Comparison of ENCODE assay signal across 8 mouse cellular contexts in genomic region chr19:16780790-16781384, GRCm38 (mm10). TPM values are rescaled to one million over a fixed set of nuclear protein-coding genes. Genes with fewer than 3 reads are reported as not detected.
DNase-seq lines count a peak whose midpoint lies in the region; ATAC-seq and TF ChIP-seq lines count a peak whose summit lies in the region.

Vps13a (minus strand) TSS chr19:16780933.

- ATAC-seq in embryonic facial prominence, embryonic 13.5 days (ENCODE audit: insufficient number of reproducible peaks, insufficient read depth, low FRiP score, low TSS enrichment, low read depth), result peak; percentile 97
- ATAC-seq in limb, embryonic 14.5 days (ENCODE audit: low FRiP score, low read depth), result peak; percentile 98
- ATAC-seq in midbrain, postnatal 0 days (ENCODE audit: low FRiP score), result peak; percentile 99

- peak; percentile 95 for DNase-seq in 3134 (ENCODE audit: extremely low read depth, insufficient read length, low spot score)
- peak; percentile 94 to 97 for DNase-seq in adrenal gland, postnatal 36 days
- DNase-seq in heart, adult 8-10 months (ENCODE audit: low spot score), result peak; percentile 89
- peak; percentile 95 for DNase-seq in kidney, adult 9 months
- peak; percentile 97 for DNase-seq in limb, embryonic 14.5 days (ENCODE audit: low spot score)
- peak; percentile 93 for DNase-seq in midbrain, postnatal 0 days (ENCODE audit: low spot score)
- peak; percentile 87 to 88 for DNase-seq in spleen, postnatal 14 days (ENCODE audit: low spot score in 2 of 2)

- peaks cover 19% of the 10 kb centered on the region for H3K27me3 ChIP-seq in embryonic facial prominence, embryonic 13.5 days
- H3K27me3 ChIP-seq in limb, embryonic 14.5 days (ENCODE audit: control insufficient read depth, insufficient read depth, low read length), result peaks cover 13% of the 10 kb centered on the region; the same call in 1 of the 2 replicates
- H3K27me3 ChIP-seq in midbrain, postnatal 0 days (ENCODE audit: insufficient read depth, low read length), result peaks cover 16% of the 10 kb centered on the region; the same call in 1 of the 2 replicates

- H3K9ac ChIP-seq in embryonic facial prominence, embryonic 13.5 days, result peak within 1 kb of the TSS; percentile 73
- peak within 1 kb of the TSS; percentile 61 for H3K9ac ChIP-seq in limb, embryonic 14.5 days (ENCODE audit: low read depth, low read length, severe bottlenecking)
- peak within 1 kb of the TSS; percentile 63 for H3K9ac ChIP-seq in midbrain, postnatal 0 days (replicated peaks; ENCODE audit: low read length, poor library complexity, severe bottlenecking)

- no peak for TF ChIP-seq POLR2A in limb, embryonic 14.5 days (IDR thresholded peaks at IDR 0.05; ENCODE audit: borderline replicate concordance, extremely low read depth, insufficient read depth, insufficient read length)

- no peaks in the 10 kb centered on the region for H3K36me3 ChIP-seq in embryonic facial prominence, embryonic 13.5 days
- no peaks in the 10 kb centered on the region for H3K36me3 ChIP-seq in limb, embryonic 14.5 days (ENCODE audit: control insufficient read depth, insufficient read depth, low read length)
- H3K36me3 ChIP-seq in midbrain, postnatal 0 days (ENCODE audit: insufficient read depth, low read length), result no peaks in the 10 kb centered on the region

- TF ChIP-seq CTCF in midbrain, postnatal 0 days (IDR thresholded peaks at IDR 0.05), result 0 out of 2 replicates have a peak, but pooled peaks have one; percentile 1

- peaks cover 5% of the 10 kb centered on the region for H3K4me1 ChIP-seq in embryonic facial prominence, embryonic 13.5 days
- H3K4me1 ChIP-seq in limb, embryonic 14.5 days (ENCODE audit: control insufficient read depth, insufficient read depth, low read length), result no peaks in the 10 kb centered on the region
- no peaks in the 10 kb centered on the region for H3K4me1 ChIP-seq in midbrain, postnatal 0 days (ENCODE audit: insufficient read depth, low read length)

- H3K27ac ChIP-seq in embryonic facial prominence, embryonic 13.5 days, result no peak within 1 kb of the TSS
- no peak within 1 kb of the TSS for H3K27ac ChIP-seq in limb, embryonic 14.5 days (replicated peaks; ENCODE audit: low read depth, low read length)
- no peak within 1 kb of the TSS for H3K27ac ChIP-seq in midbrain, postnatal 0 days (ENCODE audit: low read depth, low read length)

- no peaks in the 10 kb centered on the region for H3K9me3 ChIP-seq in embryonic facial prominence, embryonic 13.5 days
- no peaks in the 10 kb centered on the region for H3K9me3 ChIP-seq in limb, embryonic 14.5 days (ENCODE audit: control insufficient read depth, low read length)
- H3K9me3 ChIP-seq in midbrain, postnatal 0 days (ENCODE audit: low read length), result no peaks in the 10 kb centered on the region

- under 1% methylated on average over 67 of the region's 67 CpGs for WGBS in embryonic facial prominence, embryonic 13.5 days
- 0% methylated on average over 61 of the region's 67 CpGs for WGBS in limb, embryonic 14.5 days
- under 1% methylated on average over 67 of the region's 67 CpGs for WGBS in midbrain, postnatal 0 days

- H3K4me2 ChIP-seq in embryonic facial prominence, embryonic 13.5 days, result peak within 1 kb of the TSS; percentile 97
- H3K4me2 ChIP-seq in limb, embryonic 14.5 days (replicated peaks; ENCODE audit: low read depth, low read length, severe bottlenecking), result peak within 1 kb of the TSS; percentile 95
- H3K4me2 ChIP-seq in midbrain, postnatal 0 days (ENCODE audit: low read depth, low read length, poor library complexity, severe bottlenecking), result peak within 1 kb of the TSS; percentile 99

- peak within 1 kb of the TSS; percentile 54 for H3K4me3 ChIP-seq in embryonic facial prominence, embryonic 13.5 days
- peak within 1 kb of the TSS; percentile 65 for H3K4me3 ChIP-seq in limb, embryonic 14.5 days (replicated peaks; ENCODE audit: low read length)
- peak within 1 kb of the TSS; percentile 84 for H3K4me3 ChIP-seq in midbrain, postnatal 0 days (ENCODE audit: low read depth, low read length)

RNA-seq across cellular contexts. Expression of gene Vps13a, which starts in this region (rescaled TPM):
- total RNA-seq in adrenal gland, postnatal 36 days (2021), result 10 to 100 TPM; 35.3 to 40.1 TPM
- polyA plus RNA-seq in embryonic facial prominence, embryonic 13.5 days (2015; fragmentation: Nextera tagmentation; extraction: Ambion mirVana), result 8.4 and 9.0 TPM in 2 replicates
- 10 to 100 TPM; 30.8 to 42.7 (median 40.3) TPM for total RNA-seq in heart, adult 8-10 months (2022)
- polyA plus RNA-seq in limb, embryonic 14.5 days (2012; rRNA removed), result 6.9 and 7.8 TPM in 2 replicates
- 8.6 and 9.6 TPM in 2 replicates for polyA plus RNA-seq in limb, embryonic 14.5 days (2014; fragmentation: Nextera tagmentation; extraction: Ambion mirVana)
- total RNA-seq in midbrain, postnatal 0 days (2014; rRNA removed), result 15.9 and 24.1 TPM in 2 replicates
- polyA plus RNA-seq in midbrain, postnatal 0 days (2015; fragmentation: Nextera tagmentation; extraction: Ambion mirVana), result 5.3 and 6.5 TPM in 2 replicates
